Mouse (Mus musculus): Measurements from ENCODE around the gene Eef2kmt. TPM values are rescaled to one million over a fixed set of nuclear protein-coding genes. Genes with fewer than 3 reads are reported as not detected.

Eef2kmt gene
- polyA plus RNA-seq, 1 experiment, result 12.6 TPM

GRCm38 (mm10) chr16:5221403-5221802, 34.4 kb downstream of the Eef2kmt start:
- TF ChIP-seq MYOG (IDR thresholded peaks at IDR 0.05; ENCODE audit: control insufficient read depth, extremely low read depth, insufficient read length), result no peak
- no peak for TF ChIP-seq CEBPB (IDR thresholded peaks at IDR 0.05; ENCODE audit: low read depth)
- no peaks in the 10 kb centered on the region for H3K36me3 ChIP-seq (ENCODE audit: control insufficient read depth, insufficient read depth)
- H3K79me3 ChIP-seq (ENCODE audit: low read depth), result no peaks in the 10 kb centered on the region
- no peak overlapping the region for H3ac ChIP-seq (ENCODE audit: control insufficient read depth, insufficient read length, low read depth)
- no peak overlapping the region for H3K4me3 ChIP-seq (ENCODE audit: insufficient read depth, poor library complexity, severe bottlenecking)
- peaks cover 3% of the 10 kb centered on the region for H3K27me3 ChIP-seq (ENCODE audit: control insufficient read depth, insufficient read depth, insufficient read length)
- no peaks in the 10 kb centered on the region for H3K79me2 ChIP-seq (ENCODE audit: control insufficient read depth, insufficient read depth)

- H3ac ChIP-seq (ENCODE audit: control insufficient read depth, insufficient read length, low read depth), result no peak overlapping the region
- no peaks in the 10 kb centered on the region for H3K36me3 ChIP-seq (ENCODE audit: control insufficient read depth, insufficient read depth)
- H3K79me3 ChIP-seq (ENCODE audit: low read depth), result no peaks in the 10 kb centered on the region
- TF ChIP-seq CTCF (IDR thresholded peaks at IDR 0.05; ENCODE audit: control insufficient read depth, insufficient read depth, insufficient read length) (no peak), CEBPB (IDR thresholded peaks at IDR 0.05; ENCODE audit: low read depth) (no peak), MYOD1 (IDR thresholded peaks at IDR 0.05; ENCODE audit: control insufficient read depth, insufficient read length, low read depth) (no peak), FOSL1 (IDR thresholded peaks at IDR 0.05; ENCODE audit: insufficient read depth, low read length, poor library complexity, severe bottlenecking) (no peak), USF1 (IDR thresholded peaks at IDR 0.05; ENCODE audit: low read depth) (no peak), MYOG (IDR thresholded peaks at IDR 0.05; ENCODE audit: control insufficient read depth, extremely low read depth, insufficient read length) (no peak), MAX (IDR thresholded peaks at IDR 0.05) (no peak)
- no peaks in the 10 kb centered on the region for H3K79me2 ChIP-seq (ENCODE audit: control insufficient read depth, insufficient read depth)
- peaks cover 3% of the 10 kb centered on the region for H3K27me3 ChIP-seq (ENCODE audit: control insufficient read depth, insufficient read depth, insufficient read length)
- no peak overlapping the region for H3K4me3 ChIP-seq (ENCODE audit: insufficient read depth, poor library complexity, severe bottlenecking)
Observed at GRCm38 (mm10) chr16:5217341-5218133, 38.2 kb downstream of the Eef2kmt start.

GRCm38 (mm10) chr16:5216686-5217085, 39.1 kb downstream of the Eef2kmt start:
- no peaks in the 10 kb centered on the region for H3K36me3 ChIP-seq (ENCODE audit: control insufficient read depth, insufficient read depth)

GRCm38 (mm10) chr16:5214126-5214525, 41.7 kb downstream of the Eef2kmt start:
- Histone ChIP-seq H3K79me3 (ENCODE audit: low read depth) (no peaks in the 10 kb centered on the region), H3K36me3 (ENCODE audit: control insufficient read depth, insufficient read depth) (no peaks in the 10 kb centered on the region), H3K79me2 (ENCODE audit: control insufficient read depth, insufficient read depth) (no peaks in the 10 kb centered on the region), H3K27me3 (ENCODE audit: control insufficient read depth, insufficient read depth, insufficient read length) (peaks cover 8% of the 10 kb centered on the region), H3ac (ENCODE audit: control insufficient read depth, insufficient read length, low read depth) (no peak overlapping the region), H3K4me3 (ENCODE audit: insufficient read depth, poor library complexity, severe bottlenecking) (no peak overlapping the region)
- no peak for TF ChIP-seq FOSL1 (IDR thresholded peaks at IDR 0.05; ENCODE audit: insufficient read depth, low read length, poor library complexity, severe bottlenecking)
- no peak for TF ChIP-seq CTCF (IDR thresholded peaks at IDR 0.05; ENCODE audit: control insufficient read depth, insufficient read depth, insufficient read length)
- TF ChIP-seq MYOD1 (IDR thresholded peaks at IDR 0.05; ENCODE audit: control insufficient read depth, insufficient read length, low read depth), result no peak
- TF ChIP-seq USF1 (IDR thresholded peaks at IDR 0.05; ENCODE audit: low read depth), result no peak
- no peak for TF ChIP-seq MAX (IDR thresholded peaks at IDR 0.05)
- no peak for TF ChIP-seq MYOG (IDR thresholded peaks at IDR 0.05; ENCODE audit: control insufficient read depth, extremely low read depth, insufficient read length)
- no peak for TF ChIP-seq CEBPB (IDR thresholded peaks at IDR 0.05; ENCODE audit: low read depth)

More at GRCm38 (mm10) chr16:5216686-5217085, 39.1 kb downstream of the Eef2kmt start:
- TF ChIP-seq MYOG (IDR thresholded peaks at IDR 0.05; ENCODE audit: control insufficient read depth, extremely low read depth, insufficient read length) (no peak), CTCF (IDR thresholded peaks at IDR 0.05; ENCODE audit: control insufficient read depth, insufficient read depth, insufficient read length) (no peak), MAX (IDR thresholded peaks at IDR 0.05) (no peak), MYOD1 (IDR thresholded peaks at IDR 0.05; ENCODE audit: control insufficient read depth, insufficient read length, low read depth) (no peak), CEBPB (IDR thresholded peaks at IDR 0.05; ENCODE audit: low read depth) (no peak), FOSL1 (IDR thresholded peaks at IDR 0.05; ENCODE audit: insufficient read depth, low read length, poor library complexity, severe bottlenecking) (no peak)
- Histone ChIP-seq H3K79me3 (ENCODE audit: low read depth) (no peaks in the 10 kb centered on the region), H3K4me3 (ENCODE audit: insufficient read depth, poor library complexity, severe bottlenecking) (no peak overlapping the region), H3ac (ENCODE audit: control insufficient read depth, insufficient read length, low read depth) (peak overlapping the region; percentile 19), H3K27me3 (ENCODE audit: control insufficient read depth, insufficient read depth, insufficient read length) (peaks cover 6% of the 10 kb centered on the region), H3K79me2 (ENCODE audit: control insufficient read depth, insufficient read depth) (no peaks in the 10 kb centered on the region)

- no peak overlapping the region for H3K4me3 ChIP-seq (ENCODE audit: insufficient read depth, poor library complexity, severe bottlenecking)
- no peaks in the 10 kb centered on the region for H3K79me2 ChIP-seq (ENCODE audit: control insufficient read depth, insufficient read depth)
- H3ac ChIP-seq (ENCODE audit: control insufficient read depth, insufficient read length, low read depth), result no peak overlapping the region
- no peaks in the 10 kb centered on the region for H3K79me3 ChIP-seq (ENCODE audit: low read depth)
- H3K27me3 ChIP-seq (ENCODE audit: control insufficient read depth, insufficient read depth, insufficient read length), result peaks cover 15% of the 10 kb centered on the region
- no peaks in the 10 kb centered on the region for H3K36me3 ChIP-seq (ENCODE audit: control insufficient read depth, insufficient read depth)
- TF ChIP-seq MAX (IDR thresholded peaks at IDR 0.05) (no peak), MYOG (IDR thresholded peaks at IDR 0.05; ENCODE audit: control insufficient read depth, extremely low read depth, insufficient read length) (no peak), CTCF (IDR thresholded peaks at IDR 0.05; ENCODE audit: control insufficient read depth, insufficient read depth, insufficient read length) (no peak), MYOD1 (IDR thresholded peaks at IDR 0.05; ENCODE audit: control insufficient read depth, insufficient read length, low read depth) (no peak), CEBPB (IDR thresholded peaks at IDR 0.05; ENCODE audit: low read depth) (no peak), FOSL1 (IDR thresholded peaks at IDR 0.05; ENCODE audit: insufficient read depth, low read length, poor library complexity, severe bottlenecking) (no peak), USF1 (IDR thresholded peaks at IDR 0.05; ENCODE audit: low read depth) (no peak)
Observed at GRCm38 (mm10) chr16:5212150-5212549, 43.6 kb downstream of the Eef2kmt start.
